Mouse (Mus musculus) midbrain, postnatal 0 days (tissue): Measurements from ENCODE around the gene Myl6. TPM values are rescaled to one million over a fixed set of nuclear protein-coding genes. Genes with fewer than 3 reads are reported as not detected.

Source experiments
- ATAC-seq: fragments of 200-750 bp; cut with Nextera tagmentation; 2 replicates; pipeline ENCODE4 v1.8.0; 2017; ENCODE audit warnings: moderate number of reproducible peaks, mild to moderate bottlenecking, moderate TSS enrichment, moderate library complexity; ENCODE audit not compliant: low FRiP score
- DNase-seq: peaks from one replicate; pipeline ENCODE4 v3.0.0-alpha.2; 2015; ENCODE audit warnings: low spot score
- H3K27ac ChIP-seq: fragments of 300-500 bp; sonication (generic); 2 replicates; pipeline ENCODE4 v1.5.1; 2014; ENCODE audit warnings: low read depth, mild to moderate bottlenecking, low read length, mixed read lengths
- H3K27me3 ChIP-seq: fragments of 300-500 bp; sonication (generic); 2 replicates; pipeline ENCODE4 v1.6.1; 2014; ENCODE audit warnings: low read length, control low read depth, mixed read lengths; ENCODE audit not compliant: insufficient read depth
- H3K36me3 ChIP-seq: fragments of 300-500 bp; sonication (generic); 2 replicates; pipeline ENCODE4 v1.6.1; 2014; ENCODE audit warnings: low read length, control low read depth, mixed read lengths; ENCODE audit not compliant: insufficient read depth
- H3K4me1 ChIP-seq: fragments of 300-500 bp; sonication (generic); 2 replicates; pipeline ENCODE4 v1.6.1; 2014; ENCODE audit warnings: mild to moderate bottlenecking, control low read depth, antibody characterized with exemption, low read length, mixed read lengths; ENCODE audit not compliant: insufficient read depth
- H3K4me2 ChIP-seq: fragments of 300-500 bp; sonication (generic); 2 replicates; pipeline ENCODE4 v1.6.1; 2014; ENCODE audit warnings: low read depth, mild to moderate bottlenecking, low read length, mixed read lengths; ENCODE audit not compliant: poor library complexity, severe bottlenecking
- H3K4me3 ChIP-seq: fragments of 300-500 bp; sonication (generic); 2 replicates; pipeline ENCODE4 v1.5.1; 2014; ENCODE audit warnings: low read depth, mild to moderate bottlenecking, low read length, moderate library complexity
- H3K9ac ChIP-seq: fragments of 300-500 bp; sonication (generic); replicated peaks from 2 replicates; pipeline ENCODE4 v1.6.1; 2014; ENCODE audit warnings: mild to moderate bottlenecking, low read length, moderate library complexity, mixed read lengths; ENCODE audit not compliant: poor library complexity, severe bottlenecking
- H3K9me3 ChIP-seq: fragments of 300-500 bp; sonication (generic); 2 replicates; pipeline ENCODE4 v1.6.1; 2016; ENCODE audit warnings: low read length, control low read depth
- CTCF ChIP-seq: IDR thresholded peaks from 2 replicates; pipeline ENCODE4 v1.5.1; 2016; ENCODE audit warnings: antibody characterized with exemption, mild to moderate bottlenecking
- WGBS: fragments of 180-500 bp; shearing (Covaris S2); extraction: QIAGEN DNeasy Blood & Tissue Kit; methylation state at CpG from one replicate; pipeline ENCODE4 v1.1.7; 2014; 5-methylcytosine and 5-hydroxymethylcytosine counted together
- polyA plus RNA-seq: library from polyadenylated mRNA; unstranded; fragments of >200 nt; fragmentation: Nextera tagmentation; extraction: Ambion mirVana; gene quantifications from 2 replicates; pipeline ENCODE4 v1.2.1, GENCODE M21; 2015
- total RNA-seq: library from RNA; depleted of rRNA; stranded (reverse); fragments of >200 nt; gene quantifications from 2 replicates; pipeline ENCODE4 v1.2.3, GENCODE M21; 2014

The Myl6 gene
- total and polyA plus RNA-seq, 2 experiments from 2014 or later: 648 to 946 TPM

GRCm38 (mm10) chr10:128486370-128486769 is 7.6 kb downstream of the Myl6 start:
- peaks cover 81% of the 10 kb centered on the region for H3K36me3 ChIP-seq

GRCm38 (mm10) chr10:128474366-128474765 is 19.6 kb downstream of the Myl6 start:
- no peaks in the 10 kb centered on the region for H3K27me3 ChIP-seq
- no peak overlapping the region for H3K4me3 ChIP-seq
- no peak for ATAC-seq
- DNase-seq: no peak
- H3K36me3 ChIP-seq: peaks cover 71% of the 10 kb centered on the region
- H3K9ac ChIP-seq: no peak overlapping the region
- H3K9me3 ChIP-seq: no peaks in the 10 kb centered on the region
- H3K27ac ChIP-seq: no peak overlapping the region
- no peaks in the 10 kb centered on the region for H3K4me1 ChIP-seq
- WGBS: 90% methylated on average over 12 of the region's 12 CpGs
- TF ChIP-seq CTCF: no peak
- H3K4me2 ChIP-seq: no peak overlapping the region

More at GRCm38 (mm10) chr10:128486370-128486769, 7.6 kb downstream of the Myl6 start:
- DNase-seq (no peak), ATAC-seq (no peak)
- H3K4me3 ChIP-seq: no peak overlapping the region
- no peaks in the 10 kb centered on the region for H3K27me3 ChIP-seq
- H3K4me1 ChIP-seq: peaks cover 3% of the 10 kb centered on the region; the same call in 1 of the 2 replicates
- WGBS: 91% methylated on average over 7 of the region's 7 CpGs
- H3K27ac ChIP-seq: no peak overlapping the region
- H3K9ac ChIP-seq: no peak overlapping the region
- H3K9me3 ChIP-seq: no peaks in the 10 kb centered on the region
- H3K4me2 ChIP-seq: no peak overlapping the region
- no peak for TF ChIP-seq CTCF

DNA sequence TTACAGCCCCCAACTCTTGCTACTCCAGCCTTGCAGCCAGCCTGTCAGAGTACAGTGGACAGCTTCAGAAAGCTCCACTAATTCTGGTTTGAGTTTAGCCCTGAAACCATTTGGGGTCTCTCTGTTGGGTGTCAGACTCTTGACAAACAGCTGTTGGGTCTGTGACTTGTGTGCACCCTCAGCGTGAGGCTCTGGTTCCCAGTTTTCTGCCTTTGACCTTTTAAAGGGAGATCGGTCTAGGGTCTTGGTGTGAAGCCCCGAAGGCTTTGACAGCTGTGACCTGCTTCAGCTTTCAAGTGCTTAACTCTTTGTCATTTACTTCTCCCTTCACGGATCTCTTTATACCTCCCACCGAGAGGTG is 33.7 kb downstream of the Myl6 start:
- WGBS: under 1% methylated on average over 5 of the region's 5 CpGs
- Histone ChIP-seq H3K36me3 (peaks cover 29% of the 10 kb centered on the region), H3K4me1 (peaks cover 7% of the 10 kb centered on the region; the same call in 1 of the 2 replicates), H3K9ac (peak overlapping the region; percentile 93), H3K27ac (peak overlapping the region; percentile 94), H3K4me3 (peak overlapping the region; percentile 92), H3K4me2 (peak overlapping the region; percentile 65), H3K9me3 (no peaks in the 10 kb centered on the region), H3K27me3 (no peaks in the 10 kb centered on the region)
- TF ChIP-seq CTCF: no peak
- ATAC-seq (no peak), DNase-seq (no peak)

DNA sequence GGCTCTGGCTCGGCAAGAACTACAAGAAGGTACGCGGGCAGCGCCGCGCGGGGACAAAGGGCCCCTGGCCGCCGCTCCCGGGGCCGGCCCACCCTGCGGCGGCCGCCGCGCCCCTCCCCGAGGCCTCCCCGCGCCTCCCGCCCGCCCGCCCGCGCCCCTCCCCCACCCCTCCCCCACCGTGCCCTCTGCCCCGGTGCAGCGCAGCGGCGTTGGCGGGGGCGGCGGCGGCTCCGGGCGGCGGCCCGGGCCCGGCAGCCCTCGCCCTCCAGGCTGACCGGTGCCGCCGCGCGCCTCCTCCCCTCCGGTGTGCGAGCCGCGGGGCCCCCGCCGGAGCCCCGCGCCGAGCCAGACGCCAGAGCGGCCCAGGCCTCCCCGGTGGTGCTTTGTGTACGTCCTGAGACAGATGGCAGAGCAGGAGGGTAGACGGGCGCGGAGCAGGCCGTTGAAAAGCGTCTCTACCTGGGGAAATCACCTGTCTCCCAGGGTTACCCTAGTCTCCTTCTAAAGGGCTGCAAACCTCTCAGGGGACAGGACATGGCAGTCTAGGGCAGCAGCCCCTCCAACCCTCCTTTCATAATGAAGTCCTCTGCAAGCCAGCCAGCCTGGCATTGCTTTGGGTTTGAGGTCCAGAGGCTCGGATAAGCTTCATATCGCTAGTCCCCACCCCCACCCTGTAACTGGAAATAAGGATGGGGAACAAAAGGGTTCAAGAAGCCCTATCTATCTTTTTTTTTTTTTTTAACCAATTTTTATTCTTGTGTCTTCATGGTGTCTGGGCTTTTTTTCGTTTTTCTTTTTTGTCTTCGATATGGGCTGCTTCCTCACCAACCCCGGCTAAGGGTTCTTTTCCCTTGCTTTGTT is 34.3 kb downstream of the Myl6 start:
- H3K36me3 ChIP-seq: peaks cover 23% of the 10 kb centered on the region
- H3K4me2 ChIP-seq: peak overlapping the region; percentile 65
- H3K4me1 ChIP-seq: peaks cover 7% of the 10 kb centered on the region; the same call in 1 of the 2 replicates
- no peaks in the 10 kb centered on the region for H3K9me3 ChIP-seq
- WGBS: 1% methylated on average over 22 of the region's 67 CpGs
- H3K9ac ChIP-seq: peak overlapping the region; percentile 93
- DNase-seq (peak; percentile 48), ATAC-seq (0 out of 2 replicates have a peak, but pooled peaks have one; percentile 21)
- H3K27ac ChIP-seq: peak overlapping the region; percentile 94
- no peak for TF ChIP-seq CTCF
- H3K27me3 ChIP-seq: no peaks in the 10 kb centered on the region
- peak overlapping the region; percentile 92 for H3K4me3 ChIP-seq

- peak; percentile 47 for TF ChIP-seq CTCF
- Histone ChIP-seq H3K4me2 (peak within 1 kb of the TSS; percentile 65), H3K27ac (peak within 1 kb of the TSS; percentile 94), H3K27me3 (no peaks in the 10 kb centered on the region), H3K4me1 (peaks cover 7% of the 10 kb centered on the region; the same call in 1 of the 2 replicates), H3K9ac (peak within 1 kb of the TSS; percentile 93), H3K36me3 (peaks cover 16% of the 10 kb centered on the region), H3K9me3 (no peaks in the 10 kb centered on the region), H3K4me3 (peak within 1 kb of the TSS; percentile 92)
- ATAC-seq (peak; percentile 77), DNase-seq (peak; percentile 80)
- under 1% methylated on average over 62 of the region's 86 CpGs for WGBS
Measured at GRCm38 (mm10) chr10:128458719-128459408, 35.1 kb downstream of the Myl6 start, which contains the start of gene Smarcc2. TSS of gene Smarcc2 (plus strand) at chr10:128459248.
